Mouse (Mus musculus): Measurements from ENCODE around the gene Cryga. TPM values are rescaled to one million over a fixed set of nuclear protein-coding genes. Genes with fewer than 3 reads are reported as not detected.
"Not testable (repeated sequence)": the region's sequence is repeated elsewhere in the genome, so short reads cannot be mapped to it uniquely, and the experiment has no call there.

The Cryga gene
- polyA plus RNA-seq, 2 experiments: not detected

DNA sequence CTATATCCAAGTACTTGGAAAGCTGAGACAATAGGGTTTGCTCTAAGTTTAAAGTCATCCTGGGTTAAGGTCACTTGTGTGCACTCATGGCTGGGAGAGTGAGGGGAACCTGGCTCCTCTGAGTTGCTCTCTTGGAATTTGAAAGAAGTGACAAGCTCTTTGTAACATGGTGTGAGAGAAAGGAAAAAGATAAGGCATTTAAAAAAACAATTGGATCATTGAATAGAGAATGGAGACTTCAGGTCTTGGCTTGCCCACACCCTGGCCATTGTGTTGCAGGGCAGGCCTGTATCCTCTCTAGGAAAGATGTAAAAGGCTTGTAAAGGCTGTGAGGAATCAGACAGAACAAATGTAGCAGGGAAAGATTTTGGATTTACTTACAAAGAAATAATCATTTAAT lies 35.3 kb downstream of the Cryga start:
- no peak for TF ChIP-seq POLR2A (IDR thresholded peaks at IDR 0.05; ENCODE audit: borderline replicate concordance, extremely low read depth, insufficient read depth, insufficient read length)
- Histone ChIP-seq H3K9me3 (ENCODE audit: control insufficient read depth, low read length) (no peaks in the 10 kb centered on the region), H3K27me3 (ENCODE audit: control insufficient read depth, insufficient read depth, low read length) (no peaks in the 10 kb centered on the region), H3K9ac (ENCODE audit: low read depth, low read length, severe bottlenecking) (no peak overlapping the region), H3K36me3 (ENCODE audit: control insufficient read depth, insufficient read depth, low read length) (no peaks in the 10 kb centered on the region), H3K4me2 (replicated peaks; ENCODE audit: low read depth, low read length, severe bottlenecking) (no peak overlapping the region), H3K4me1 (ENCODE audit: control insufficient read depth, insufficient read depth, low read length) (no peaks in the 10 kb centered on the region), H3K27ac (replicated peaks; ENCODE audit: low read depth, low read length) (no peak overlapping the region), H3K4me3 (replicated peaks; ENCODE audit: low read length) (no peak overlapping the region)
- ATAC-seq (ENCODE audit: low FRiP score, low read depth): no peak
- no peak for DNase-seq (ENCODE audit: low spot score)

DNA sequence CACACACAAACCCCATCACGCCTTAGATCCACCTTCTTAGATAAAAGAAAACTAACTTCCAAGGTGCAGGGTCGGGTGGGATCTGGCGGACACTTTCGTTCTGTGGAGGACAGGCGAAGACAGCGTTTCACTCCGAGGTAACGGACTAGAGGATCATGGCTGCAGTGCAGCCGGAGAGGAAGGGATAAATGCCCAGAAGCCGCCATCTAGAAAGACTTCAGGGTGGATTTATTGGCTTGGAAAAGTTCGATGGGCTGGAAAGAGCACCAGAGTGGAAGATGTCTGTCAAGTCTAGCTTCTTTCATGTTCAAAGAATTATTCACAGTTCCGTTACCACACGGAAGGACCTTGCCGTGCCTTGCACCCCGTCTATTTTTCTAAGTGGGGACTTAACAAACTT lies 39.0 kb downstream of the Cryga start:
- H3K36me3 ChIP-seq (ENCODE audit: control insufficient read depth, insufficient read depth, low read length): no peaks in the 10 kb centered on the region
- H3K4me3 ChIP-seq (replicated peaks; ENCODE audit: low read length): no peak overlapping the region
- H3K27me3 ChIP-seq (ENCODE audit: control insufficient read depth, insufficient read depth, low read length): no peaks in the 10 kb centered on the region; the same call in 1 of the 2 replicates
- H3K4me2 ChIP-seq (replicated peaks; ENCODE audit: low read depth, low read length, severe bottlenecking): no peak overlapping the region
- H3K27ac ChIP-seq (replicated peaks; ENCODE audit: low read depth, low read length): no peak overlapping the region
- H3K4me1 ChIP-seq (ENCODE audit: control insufficient read depth, insufficient read depth, low read length): no peaks in the 10 kb centered on the region
- TF ChIP-seq POLR2A (IDR thresholded peaks at IDR 0.05; ENCODE audit: borderline replicate concordance, extremely low read depth, insufficient read depth, insufficient read length): no peak
- H3K9me3 ChIP-seq (ENCODE audit: control insufficient read depth, low read length): no peaks in the 10 kb centered on the region
- no peak for DNase-seq (ENCODE audit: low spot score)
- WGBS: 91% methylated on average over 15 of the region's 15 CpGs
- H3K9ac ChIP-seq (ENCODE audit: low read depth, low read length, severe bottlenecking): no peak overlapping the region
- no peak for ATAC-seq (ENCODE audit: low FRiP score, low read depth)

DNA sequence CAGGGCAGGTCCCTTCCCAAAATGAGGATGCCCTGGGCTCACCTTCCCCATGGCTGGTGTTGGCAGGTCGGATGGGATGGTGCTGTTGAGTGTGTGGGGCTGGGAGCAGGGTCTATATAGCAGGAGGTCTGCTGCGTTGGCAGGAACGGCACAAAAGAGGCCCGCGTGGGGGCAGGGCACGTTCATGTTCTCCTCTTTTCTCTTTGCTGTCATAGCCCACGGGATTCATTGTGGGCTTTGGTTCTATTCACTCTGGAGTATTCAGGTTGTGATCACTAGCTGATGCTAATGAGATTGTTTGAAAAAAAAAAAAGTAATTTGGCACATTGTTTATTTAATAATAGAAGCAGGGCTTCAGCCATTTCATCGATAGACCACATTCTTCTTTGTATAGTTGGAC lies 39.8 kb downstream of the Cryga start, which contains the start of gene Crygd:
Crygd (minus strand) TSS at position 101 of the 400 bp plus-strand sequence.
- no peak for DNase-seq (ENCODE audit: low spot score)
- 82% methylated on average over 8 of the region's 8 CpGs for WGBS
- no peak for ATAC-seq (ENCODE audit: low FRiP score, low read depth)

DNA sequence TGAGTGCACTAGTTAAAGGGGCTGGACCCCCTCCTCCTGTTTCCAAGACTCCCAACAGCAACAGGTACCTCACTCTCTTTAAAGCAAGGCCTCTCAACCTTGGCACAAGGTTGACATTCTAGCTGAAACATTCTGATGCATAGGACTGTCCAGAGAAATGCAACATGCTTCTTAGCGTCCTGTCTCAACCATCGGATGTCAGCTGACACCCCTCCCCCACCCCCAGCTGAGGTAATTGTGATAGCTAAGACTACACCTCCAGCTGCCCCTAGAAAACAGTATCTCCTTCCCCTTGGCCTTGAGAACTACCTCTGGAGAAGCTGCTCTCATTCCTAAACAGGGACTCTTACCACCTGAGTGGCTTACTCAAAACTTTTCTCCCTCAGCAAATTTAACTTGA lies 51.0 kb downstream of the Cryga start:
- DNase-seq (ENCODE audit: low spot score) (no peak), ATAC-seq (ENCODE audit: low FRiP score, low read depth) (no peak)
- TF ChIP-seq POLR2A (IDR thresholded peaks at IDR 0.05; ENCODE audit: borderline replicate concordance, extremely low read depth, insufficient read depth, insufficient read length): no peak
- Histone ChIP-seq H3K9ac (ENCODE audit: low read depth, low read length, severe bottlenecking) (no peak overlapping the region), H3K27me3 (ENCODE audit: control insufficient read depth, insufficient read depth, low read length) (no peaks in the 10 kb centered on the region), H3K4me1 (ENCODE audit: control insufficient read depth, insufficient read depth, low read length) (no peaks in the 10 kb centered on the region), H3K4me2 (replicated peaks; ENCODE audit: low read depth, low read length, severe bottlenecking) (no peak overlapping the region), H3K9me3 (ENCODE audit: control insufficient read depth, low read length) (no peaks in the 10 kb centered on the region), H3K27ac (replicated peaks; ENCODE audit: low read depth, low read length) (no peak overlapping the region), H3K36me3 (ENCODE audit: control insufficient read depth, insufficient read depth, low read length) (no peaks in the 10 kb centered on the region), H3K4me3 (replicated peaks; ENCODE audit: low read length) (no peak overlapping the region)
- 31% methylated on average over 2 of the region's 2 CpGs for whole genome bisulfite sequencing

More for the DNA sequence above, 39.8 kb downstream of the Cryga start, which contains the start of gene Crygd:
- no peaks in the 10 kb centered on the region; the same call in 1 of the 2 replicates for H3K27me3 ChIP-seq (ENCODE audit: control insufficient read depth, insufficient read depth, low read length)
- H3K36me3 ChIP-seq (ENCODE audit: control insufficient read depth, insufficient read depth, low read length): no peaks in the 10 kb centered on the region
- no peaks in the 10 kb centered on the region for H3K9me3 ChIP-seq (ENCODE audit: control insufficient read depth, low read length)
- H3K4me1 ChIP-seq (ENCODE audit: control insufficient read depth, insufficient read depth, low read length): no peaks in the 10 kb centered on the region
- no peak within 1 kb of the TSS for H3K27ac ChIP-seq (replicated peaks; ENCODE audit: low read depth, low read length)
- TF ChIP-seq POLR2A (IDR thresholded peaks at IDR 0.05; ENCODE audit: borderline replicate concordance, extremely low read depth, insufficient read depth, insufficient read length): no peak
- no peak within 1 kb of the TSS for H3K9ac ChIP-seq (ENCODE audit: low read depth, low read length, severe bottlenecking)
- H3K4me3 ChIP-seq (replicated peaks; ENCODE audit: low read length): no peak within 1 kb of the TSS
- H3K4me2 ChIP-seq (replicated peaks; ENCODE audit: low read depth, low read length, severe bottlenecking): no peak within 1 kb of the TSS

DNA sequence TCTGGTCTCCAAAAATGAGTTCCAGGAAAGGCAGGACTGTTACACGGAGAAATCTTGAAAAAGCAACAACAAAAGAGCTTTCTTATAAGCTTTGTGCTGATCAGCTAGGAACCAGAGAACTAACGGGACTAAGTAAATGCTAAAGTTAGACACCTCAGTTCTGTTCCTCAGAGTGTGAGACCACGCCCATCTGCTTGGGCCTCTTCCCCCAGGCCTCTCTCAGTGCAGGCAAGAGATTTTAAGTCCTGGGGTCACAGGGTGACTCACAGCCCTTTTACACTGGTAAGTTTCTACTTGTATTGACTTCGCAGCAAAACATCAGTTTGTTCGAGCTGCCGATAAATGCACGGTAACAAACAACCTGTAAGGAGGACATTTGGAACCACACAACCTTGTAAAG lies 51.5 kb downstream of the Cryga start:
- H3K4me3 ChIP-seq (replicated peaks; ENCODE audit: low read length): no peak overlapping the region
- H3K27ac ChIP-seq (replicated peaks; ENCODE audit: low read depth, low read length): no peak overlapping the region
- no peak overlapping the region for H3K9ac ChIP-seq (ENCODE audit: low read depth, low read length, severe bottlenecking)
- no peak for DNase-seq (ENCODE audit: low spot score)
- no peaks in the 10 kb centered on the region for H3K4me1 ChIP-seq (ENCODE audit: control insufficient read depth, insufficient read depth, low read length)
- TF ChIP-seq POLR2A (IDR thresholded peaks at IDR 0.05; ENCODE audit: borderline replicate concordance, extremely low read depth, insufficient read depth, insufficient read length): no peak
- no peak overlapping the region for H3K4me2 ChIP-seq (replicated peaks; ENCODE audit: low read depth, low read length, severe bottlenecking)
- no peaks in the 10 kb centered on the region for H3K9me3 ChIP-seq (ENCODE audit: control insufficient read depth, low read length)
- no peaks in the 10 kb centered on the region for H3K36me3 ChIP-seq (ENCODE audit: control insufficient read depth, insufficient read depth, low read length)
- no peaks in the 10 kb centered on the region for H3K27me3 ChIP-seq (ENCODE audit: control insufficient read depth, insufficient read depth, low read length)
- ATAC-seq (ENCODE audit: low FRiP score, low read depth): no peak
- 60% methylated on average over 7 of the region's 7 CpGs for WGBS

DNA sequence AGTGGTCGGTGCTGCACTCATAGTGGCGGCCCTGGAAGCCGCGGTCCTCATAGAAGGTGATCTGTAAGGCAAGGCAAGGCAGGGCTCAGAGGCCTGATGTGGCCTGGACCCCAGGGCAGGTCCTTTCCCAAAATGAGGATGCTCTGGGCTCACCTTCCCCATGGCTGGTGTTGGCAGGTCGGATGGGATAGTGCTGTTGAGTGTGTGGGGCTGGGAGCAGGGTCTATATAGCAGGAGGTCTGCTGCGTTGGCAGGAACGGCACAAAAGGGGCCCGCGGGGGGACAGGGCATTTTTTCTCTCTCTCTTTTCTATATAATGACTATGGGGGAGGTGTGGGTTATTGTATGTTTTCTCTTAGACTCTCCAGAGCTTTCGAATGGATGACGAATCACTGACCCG lies 52.2 kb downstream of the Cryga start, which contains the start of gene Cryge:
Cryge (minus strand) TSS at position 198 of the 400 bp plus-strand sequence.
- H3K36me3 ChIP-seq (ENCODE audit: control insufficient read depth, insufficient read depth, low read length); DNase-seq (ENCODE audit: low spot score); H3K4me3 ChIP-seq (replicated peaks; ENCODE audit: low read length); H3K4me2 ChIP-seq (replicated peaks; ENCODE audit: low read depth, low read length, severe bottlenecking); H3K9me3 ChIP-seq (ENCODE audit: control insufficient read depth, low read length); ATAC-seq (ENCODE audit: low FRiP score, low read depth); H3K27me3 ChIP-seq (ENCODE audit: control insufficient read depth, insufficient read depth, low read length); H3K27ac ChIP-seq (replicated peaks; ENCODE audit: low read depth, low read length); H3K9ac ChIP-seq (ENCODE audit: low read depth, low read length, severe bottlenecking); H3K4me1 ChIP-seq (ENCODE audit: control insufficient read depth, insufficient read depth, low read length): not testable (repeated sequence)
- WGBS: 69% methylated on average over 8 of the region's 12 CpGs

Other genes starting within 250 kb of the Cryga start
- 3.7 and 3.9 TPM in 2 replicates for gene Plekhm3, start 146.5 kb downstream of the Cryga start, polyA plus RNA-seq (2012; rRNA removed)
- 6.0 and 8.0 TPM in 2 replicates for gene Plekhm3, start 146.5 kb downstream of the Cryga start, polyA plus RNA-seq (2014; fragmentation: Nextera tagmentation; extraction: Ambion mirVana)
- 0.08 TPM in 2 replicates for gene Akr1cl, start 70.6 kb downstream of the Cryga start, polyA plus RNA-seq (2012; rRNA removed)
- gene Akr1cl, start 70.6 kb downstream of the Cryga start, polyA plus RNA-seq (2014; fragmentation: Nextera tagmentation; extraction: Ambion mirVana): 0.23 TPM in 1 of 2 replicates, not detected in the other
- gene Cryge, start 52.2 kb downstream of the Cryga start, polyA plus RNA-seq (2012; rRNA removed): not detected in 2 replicates
- not detected in 2 replicates for gene Cryge, start 52.2 kb downstream of the Cryga start, polyA plus RNA-seq (2014; fragmentation: Nextera tagmentation; extraction: Ambion mirVana)
- gene Crygd, start 39.9 kb downstream of the Cryga start, polyA plus RNA-seq (2012; rRNA removed): not detected in 2 replicates
- not detected in 2 replicates for gene Crygd, start 39.9 kb downstream of the Cryga start, polyA plus RNA-seq (2014; fragmentation: Nextera tagmentation; extraction: Ambion mirVana)
- not detected in 2 replicates for gene Crygc, start 29.7 kb downstream of the Cryga start, polyA plus RNA-seq (2012; rRNA removed)
- not detected in 2 replicates for gene Crygc, start 29.7 kb downstream of the Cryga start, polyA plus RNA-seq (2014; fragmentation: Nextera tagmentation; extraction: Ambion mirVana)
- gene Crygb, start 21.1 kb downstream of the Cryga start, polyA plus RNA-seq (2012; rRNA removed): 0.29 and 0.73 TPM in 2 replicates
- not detected in 2 replicates for gene Crygb, start 21.1 kb downstream of the Cryga start, polyA plus RNA-seq (2014; fragmentation: Nextera tagmentation; extraction: Ambion mirVana)
- gene Gm28845, start 16.2 kb upstream of the Cryga start, polyA plus RNA-seq (2012; rRNA removed): not detected in 2 replicates
- not detected in 2 replicates for gene Gm28845, start 16.2 kb upstream of the Cryga start, polyA plus RNA-seq (2014; fragmentation: Nextera tagmentation; extraction: Ambion mirVana)
- 0.24 and 0.32 TPM in 2 replicates for gene D630023F18Rik, start 19.8 kb upstream of the Cryga start, polyA plus RNA-seq (2012; rRNA removed)
- gene D630023F18Rik, start 19.8 kb upstream of the Cryga start, polyA plus RNA-seq (2014; fragmentation: Nextera tagmentation; extraction: Ambion mirVana): 0.37 and 0.44 TPM in 2 replicates
- 54.0 and 62.2 TPM in 2 replicates for gene Idh1, start 83.1 kb upstream of the Cryga start, polyA plus RNA-seq (2012; rRNA removed)
- gene Idh1, start 83.1 kb upstream of the Cryga start, polyA plus RNA-seq (2014; fragmentation: Nextera tagmentation; extraction: Ambion mirVana): 128 and 137 TPM in 2 replicates
- 8.1 and 9.1 TPM in 2 replicates for gene Pikfyve, start 83.3 kb upstream of the Cryga start, polyA plus RNA-seq (2012; rRNA removed)
- gene Pikfyve, start 83.3 kb upstream of the Cryga start, polyA plus RNA-seq (2014; fragmentation: Nextera tagmentation; extraction: Ambion mirVana): 15.8 and 17.1 TPM in 2 replicates
- gene Pth2r, start 178.7 kb upstream of the Cryga start, polyA plus RNA-seq (2012; rRNA removed): 0.33 and 0.39 TPM in 2 replicates
- 0.15 and 0.32 TPM in 2 replicates for gene Pth2r, start 178.7 kb upstream of the Cryga start, polyA plus RNA-seq (2014; fragmentation: Nextera tagmentation; extraction: Ambion mirVana)